Mouse (Mus musculus) left cerebral cortex, adult 8-10 months (tissue): Measurements from ENCODE around the gene Anxa6. TPM values are rescaled to one million over a fixed set of nuclear protein-coding genes. Genes with fewer than 3 reads are reported as not detected.
A peak's percentile ranks its signal among the peaks of the same experiment; 100 is the strongest.

ENCODE experiments used
- DNase-seq, 2 experiments: peaks; one replicate each; pipeline ENCODE4 v3.0.0; 2022; ENCODE audit warnings: low spot score in 2 of 2
- total RNA-seq, 4 experiments: library from RNA; stranded (reverse); gene quantifications; 2 replicates each; pipeline ENCODE4 v1.2.4; 2022

The Anxa6 gene
- 10 to 100 TPM; 81.9 to 92.8 (median 85.4) TPM for total RNA-seq

- DNase-seq = peak; percentile 58 to 62
These were observed at the start of gene Anxa6 for GRCm38 (mm10) chr11:55033040-55033660. Anxa6 (minus strand) TSS chr11:55033445.

- no peak for DNase-seq
These were observed 48.0 kb upstream of the Anxa6 start for GRCm38 (mm10) chr11:55081206-55081605.

- DNase-seq = no peak
These were observed 45.9 kb upstream of the Anxa6 start for GRCm38 (mm10) chr11:55079180-55079579.

- DNase-seq = no peak
These were observed 45.3 kb upstream of the Anxa6 start for GRCm38 (mm10) chr11:55078502-55078901.

DNA sequence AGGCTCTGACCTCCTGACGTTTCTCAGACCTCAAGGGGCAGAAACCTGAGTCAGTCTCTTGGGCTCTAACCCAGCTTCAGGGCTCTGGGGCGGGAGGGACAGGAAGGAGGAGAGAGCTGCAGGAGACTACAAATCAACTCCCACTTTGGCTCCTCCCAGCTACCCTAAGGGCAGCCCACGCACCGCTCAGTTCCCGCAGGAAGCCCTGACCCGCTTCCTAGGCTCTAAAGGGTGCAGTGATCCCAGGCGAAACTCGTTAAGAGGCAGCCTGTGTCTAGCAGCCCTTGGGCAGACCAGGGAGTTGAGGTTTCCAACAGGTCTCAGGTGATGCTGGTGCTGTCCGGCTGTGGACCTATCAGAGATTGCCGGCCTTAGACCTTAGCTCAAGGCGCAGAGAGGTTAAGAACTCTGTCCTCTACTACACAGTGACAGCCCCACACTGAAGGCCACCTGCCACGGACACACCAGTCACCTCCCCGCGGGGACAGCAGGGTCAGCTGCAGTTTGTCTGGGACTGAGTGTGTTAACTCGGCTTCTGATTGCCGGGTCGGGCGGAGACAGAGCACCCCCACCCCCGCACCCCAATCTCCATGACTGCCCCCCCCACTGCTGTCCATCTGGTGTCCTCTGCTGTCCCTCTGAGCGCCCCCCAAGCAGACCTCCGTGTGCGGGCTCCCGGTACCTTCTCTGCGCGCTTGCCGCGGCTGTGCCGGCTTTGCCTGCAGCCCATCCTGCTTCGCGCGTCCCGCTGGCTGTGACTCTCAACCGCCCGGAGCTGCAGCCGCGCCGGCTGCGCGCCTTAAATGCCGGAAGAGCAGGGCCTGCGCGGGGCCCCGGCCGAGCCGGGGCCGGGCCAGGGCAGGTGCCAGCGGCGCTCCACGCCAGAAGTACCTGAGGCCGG is 44.3 kb upstream of the Anxa6 start, which contains the start of gene Ccdc69:
Gene Ccdc69 (minus strand): TSS at position 801 of the 901 bp plus-strand sequence.
- DNase-seq = no peak

DNA sequence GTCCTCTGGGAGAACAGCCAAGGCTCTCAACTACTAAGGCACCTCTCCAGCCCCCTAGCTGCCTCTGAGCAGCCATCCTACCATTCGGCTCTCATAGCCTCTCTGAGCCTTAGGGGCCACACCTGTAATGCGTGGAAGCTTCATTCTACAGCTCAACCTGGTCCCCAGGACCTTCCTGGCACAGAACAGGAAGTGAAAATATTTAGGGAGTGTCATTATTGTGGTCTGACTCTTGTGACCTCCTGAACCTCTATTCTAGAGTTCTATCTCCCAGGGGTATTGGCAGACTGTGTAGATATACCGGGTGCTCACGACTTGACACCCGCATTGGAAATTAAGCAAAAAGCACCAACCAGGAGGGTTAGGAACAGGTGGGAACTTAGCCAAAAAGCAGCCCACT is 43.0 kb upstream of the Anxa6 start:
- no peak for DNase-seq

DNA sequence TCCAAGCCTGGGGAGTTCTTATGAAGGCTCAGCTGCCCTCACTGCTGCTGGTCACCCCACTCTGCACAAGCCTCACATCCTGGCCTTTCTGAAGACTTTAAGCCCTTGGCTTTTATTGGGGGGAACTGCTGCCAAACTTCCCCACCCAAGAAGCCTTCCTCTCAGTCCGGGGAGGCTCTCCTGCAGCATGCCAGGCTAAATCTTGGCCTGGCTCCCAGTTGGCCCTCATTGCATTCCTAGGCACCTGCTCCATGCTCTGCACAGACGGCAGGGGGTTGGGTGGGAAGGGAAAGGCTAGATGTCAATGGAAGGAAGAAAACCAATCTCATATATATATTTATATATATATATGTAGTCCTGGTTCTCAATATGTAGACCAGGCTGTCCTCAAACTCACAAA is 42.4 kb upstream of the Anxa6 start:
- DNase-seq = no peak

DNA sequence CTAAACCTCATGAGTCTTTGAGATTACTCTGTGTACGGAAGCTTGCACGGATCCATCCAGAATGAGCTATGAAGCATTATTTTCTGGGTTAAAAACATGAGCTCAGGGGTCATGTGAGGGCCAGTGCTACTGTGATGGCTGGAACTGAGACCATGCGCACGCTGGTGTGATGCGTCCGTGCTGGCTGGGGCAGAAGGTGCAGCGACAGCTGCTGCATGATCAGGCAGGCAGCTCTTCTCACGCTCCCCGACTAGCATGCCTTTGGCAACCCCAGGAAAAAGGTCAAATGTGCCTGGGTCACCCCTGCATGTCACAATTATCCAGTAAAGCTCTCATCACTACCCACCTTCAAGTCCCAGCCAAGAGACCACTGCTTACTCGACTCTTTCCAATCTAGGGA is 39.9 kb upstream of the Anxa6 start:
- DNase-seq = no peak

DNA sequence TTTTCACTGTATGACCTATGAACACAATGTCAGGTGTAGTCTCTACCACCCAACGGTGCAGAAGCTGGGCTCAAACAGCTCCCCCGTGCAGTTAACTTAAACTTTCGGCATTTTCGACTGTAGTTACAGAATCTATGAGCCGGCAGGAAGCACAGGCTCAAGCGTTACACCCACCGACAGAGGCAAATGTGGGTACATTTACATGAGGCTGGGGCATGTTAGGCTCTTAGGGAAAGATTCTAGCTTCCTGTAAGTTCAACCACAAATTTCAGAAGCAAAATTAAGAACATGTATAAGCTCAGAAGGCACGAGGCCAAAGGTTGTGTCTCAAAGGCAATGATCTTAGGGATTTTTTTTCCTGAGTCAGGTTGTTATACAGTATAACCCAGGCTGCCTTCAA is 39.2 kb upstream of the Anxa6 start:
- no peak for DNase-seq

DNA sequence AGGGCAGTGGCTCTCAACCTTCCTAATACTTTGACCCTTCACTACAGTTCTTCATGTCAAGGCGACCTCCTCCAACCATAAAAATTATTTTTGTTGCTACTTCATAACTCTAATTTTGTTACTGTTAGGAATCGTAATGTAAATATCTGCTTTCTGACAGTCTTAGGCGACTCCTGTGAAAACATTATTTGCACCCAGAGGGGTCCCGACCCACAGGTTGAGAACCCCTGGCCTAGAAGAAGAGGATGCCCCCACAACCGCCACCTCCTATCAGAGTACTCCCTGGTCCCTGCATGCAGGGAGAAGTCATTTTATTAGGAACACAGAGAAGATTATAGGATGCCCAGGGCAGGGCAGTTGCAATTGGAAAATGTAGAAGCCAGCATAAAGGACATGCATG is 38.1 kb upstream of the Anxa6 start:
- no peak for DNase-seq

DNA sequence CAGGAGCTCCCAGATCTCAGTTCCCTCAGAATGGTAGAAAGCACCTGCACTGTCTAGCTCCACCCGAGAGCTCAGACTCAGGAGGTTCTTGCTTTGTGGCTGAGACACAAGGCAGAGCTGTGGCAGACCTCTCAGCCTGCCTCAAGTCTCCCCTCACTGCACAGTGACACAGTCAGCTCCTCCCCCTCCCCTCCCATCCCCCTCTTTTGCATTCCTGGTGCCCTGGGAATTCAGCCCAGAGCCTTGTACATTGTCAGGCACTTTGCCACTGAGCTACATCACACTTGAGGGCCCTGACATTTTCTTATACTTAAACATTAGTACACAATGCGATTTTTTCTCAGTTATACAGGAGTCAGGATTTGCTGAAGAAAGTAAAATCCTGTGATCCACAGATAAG is 35.8 kb upstream of the Anxa6 start:
- DNase-seq = no peak

- no peak for DNase-seq
These were observed 33.7 kb upstream of the Anxa6 start for GRCm38 (mm10) chr11:55066921-55067320.

DNA sequence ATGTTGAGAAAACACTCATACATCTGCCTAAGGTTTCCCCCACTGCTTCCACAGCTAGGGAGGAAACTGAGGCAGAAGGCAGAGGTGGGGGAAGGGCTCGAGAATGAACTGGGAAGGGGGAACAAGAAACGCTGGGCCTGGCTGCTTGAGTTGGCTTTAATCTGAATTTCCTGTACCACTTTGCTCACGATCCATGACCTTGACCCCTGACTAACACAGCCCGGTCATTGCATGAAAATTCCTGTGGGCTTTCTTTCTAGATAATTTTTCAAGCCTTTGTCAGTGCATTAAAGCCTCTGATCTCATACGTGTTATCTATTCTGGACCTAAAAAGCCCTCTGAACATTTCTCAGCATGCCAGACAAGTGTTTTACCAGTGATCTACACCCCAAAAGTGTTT is 29.6 kb upstream of the Anxa6 start:
- no peak for DNase-seq

GRCm38 (mm10) chr11:55060802-55061201 is 27.6 kb upstream of the Anxa6 start:
- no peak for DNase-seq

DNA sequence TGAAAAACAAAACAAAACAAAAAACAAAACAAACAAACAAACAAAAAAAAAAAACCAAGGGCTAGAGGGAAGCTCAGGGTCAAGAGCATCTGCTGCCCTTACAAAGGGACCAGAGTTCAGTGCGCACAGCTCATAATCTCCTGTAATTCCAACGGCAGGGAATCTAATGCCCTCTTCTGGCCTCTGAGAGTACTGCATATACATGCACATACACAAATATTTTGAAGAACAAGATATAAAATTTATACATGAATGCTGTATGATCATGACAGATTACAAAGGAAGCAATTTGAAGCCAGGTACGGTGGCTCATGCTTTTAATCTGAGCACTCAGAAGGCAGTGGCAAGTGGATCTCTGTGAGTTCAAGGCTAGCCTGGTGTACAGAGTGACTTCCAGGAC is 24.3 kb upstream of the Anxa6 start:
- no peak for DNase-seq

GRCm38 (mm10) chr11:55050837-55051510 is 17.7 kb upstream of the Anxa6 start:
- DNase-seq = no peak

DNA sequence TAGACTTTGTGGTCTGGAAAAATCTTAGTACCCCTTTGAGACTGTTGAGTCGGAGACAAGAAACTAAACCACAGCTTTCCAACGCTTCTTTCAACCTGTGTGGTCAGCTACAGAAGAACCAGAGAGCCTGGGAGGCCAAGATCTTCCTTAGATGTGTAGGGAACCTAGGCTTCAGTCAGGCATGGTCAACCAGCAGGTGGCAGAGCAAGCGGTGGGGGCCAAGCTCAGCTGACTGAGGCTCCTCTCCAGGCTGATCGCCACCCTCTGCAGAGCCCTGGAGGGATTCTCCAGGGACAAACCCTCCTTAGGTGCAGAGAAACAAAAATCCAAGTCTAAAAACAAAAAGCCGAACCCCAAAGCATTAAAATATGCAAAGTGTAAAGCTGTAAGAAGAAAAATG is 13.4 kb upstream of the Anxa6 start:
- DNase-seq = no peak

- no peak for DNase-seq
These were observed 8.1 kb upstream of the Anxa6 start for GRCm38 (mm10) chr11:55041348-55041747.

GRCm38 (mm10) chr11:55039591-55039990 is 6.3 kb upstream of the Anxa6 start:
- DNase-seq = peak in 1 of 2 experiments; percentile 73

DNA sequence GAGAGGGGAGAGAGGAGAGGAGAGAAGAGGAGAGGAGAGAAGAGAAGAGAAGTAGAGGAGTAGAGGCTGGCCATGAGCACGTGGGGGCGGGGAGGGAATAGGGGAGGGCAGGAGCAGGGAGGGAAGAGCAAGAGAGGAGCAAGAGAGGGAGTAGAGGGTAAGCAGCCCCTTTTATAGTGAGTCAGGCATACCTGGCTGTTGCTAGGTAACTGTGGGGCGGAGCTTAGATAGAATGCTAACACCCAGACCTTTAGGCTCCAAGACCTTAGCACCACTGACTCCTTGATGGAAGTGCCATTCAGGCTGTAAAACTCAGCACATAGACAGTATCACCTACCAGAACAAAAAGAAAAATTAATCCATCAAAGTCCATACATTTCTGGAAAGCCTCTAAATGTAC is 3.4 kb upstream of the Anxa6 start:
- no peak for DNase-seq

GRCm38 (mm10) chr11:55032286-55032685 is 959 bp downstream of the Anxa6 start:
- DNase-seq = no peak

- no peak for DNase-seq
These were observed 1.3 kb downstream of the Anxa6 start for GRCm38 (mm10) chr11:55031991-55032280.
